Mouse (Mus musculus) G1E (cell line): ENCODE data around the gene Ibtk.

Experiments used
- CTCF ChIP-seq: IDR thresholded peaks from 2 replicates; pipeline ENCODE4 v1.5.1; 2012; ENCODE audit warnings: low read depth, low read length, inconsistent platforms, mixed read lengths
- POLR2AphosphoS5 ChIP-seq: IDR thresholded peaks from 2 replicates; pipeline ENCODE4 v1.6.1; 2012; ENCODE audit warnings: low read depth, low read length, inconsistent platforms; ENCODE audit not compliant: insufficient replicate concordance

DNA sequence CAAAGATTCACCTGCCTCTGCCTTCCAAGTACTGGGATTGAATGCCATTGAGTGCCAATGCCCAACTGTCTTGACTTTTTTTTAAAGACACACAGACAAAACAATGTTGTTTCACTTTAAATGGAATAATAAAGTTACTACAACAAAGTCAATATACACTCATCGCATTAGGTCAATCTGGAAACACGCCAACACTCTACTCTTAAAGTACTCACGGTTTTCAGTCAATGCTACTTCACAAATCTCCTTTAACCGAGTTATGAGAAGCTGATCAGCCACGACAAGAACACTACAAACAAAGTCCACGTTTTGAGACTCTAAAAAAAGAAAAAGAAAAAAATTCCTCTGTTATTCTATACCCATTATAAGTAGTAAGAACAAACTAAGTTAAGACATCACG is 31.8 kb downstream of the Ibtk start:
- no peak for TF ChIP-seq CTCF
- no peak for TF ChIP-seq POLR2AphosphoS5
